Mouse (Mus musculus) kidney, adult 11 months (tissue): ENCODE data around the gene Atxn1.

ENCODE experiments used
- DNase-seq: peaks from one replicate; pipeline ENCODE4 v3.0.0; 2022

The Atxn1 gene

GRCm38 (mm10) chr13:45614762-45615161 lies 350.0 kb downstream of the Atxn1 start:
- DNase-seq: no peak

GRCm38 (mm10) chr13:45613346-45613745 lies 351.5 kb downstream of the Atxn1 start:
- DNase-seq: peak; percentile 20

GRCm38 (mm10) chr13:45611554-45611953 lies 353.3 kb downstream of the Atxn1 start:
- DNase-seq: no peak

GRCm38 (mm10) chr13:45609461-45609860 lies 355.3 kb downstream of the Atxn1 start:
- no peak for DNase-seq

- DNase-seq: no peak
Observed at GRCm38 (mm10) chr13:45608593-45608992, 356.2 kb downstream of the Atxn1 start.

GRCm38 (mm10) chr13:45607946-45608345 lies 356.9 kb downstream of the Atxn1 start:
- no peak for DNase-seq

- DNase-seq: peak; percentile 15
Observed at GRCm38 (mm10) chr13:45603636-45604035, 361.2 kb downstream of the Atxn1 start.

- no peak for DNase-seq
Observed at GRCm38 (mm10) chr13:45600443-45600842, 364.4 kb downstream of the Atxn1 start.

- no peak for DNase-seq
Observed at GRCm38 (mm10) chr13:45599831-45600230, 365.0 kb downstream of the Atxn1 start.

- no peak for DNase-seq
Observed at GRCm38 (mm10) chr13:45595416-45595815, 369.4 kb downstream of the Atxn1 start.

- no peak for DNase-seq
Observed at GRCm38 (mm10) chr13:45593914-45594313, 370.9 kb downstream of the Atxn1 start.

- no peak for DNase-seq
Observed at GRCm38 (mm10) chr13:45590898-45591297, 373.9 kb downstream of the Atxn1 start.

- no peak for DNase-seq
Observed at GRCm38 (mm10) chr13:45583061-45583460, 381.7 kb downstream of the Atxn1 start.

- DNase-seq: no peak
Observed at GRCm38 (mm10) chr13:45582294-45582693, 382.5 kb downstream of the Atxn1 start.

- no peak for DNase-seq
Observed at GRCm38 (mm10) chr13:45579751-45580150, 385.1 kb downstream of the Atxn1 start.

- peak; percentile 66 for DNase-seq
Observed at GRCm38 (mm10) chr13:45577784-45578183, 387.0 kb downstream of the Atxn1 start.

- DNase-seq: no peak
Observed at GRCm38 (mm10) chr13:45577366-45577765, 387.4 kb downstream of the Atxn1 start.

GRCm38 (mm10) chr13:45576185-45576584 lies 388.6 kb downstream of the Atxn1 start:
- peak; percentile 80 for DNase-seq

GRCm38 (mm10) chr13:45572768-45573167 lies 392.0 kb downstream of the Atxn1 start:
- DNase-seq: no peak

- DNase-seq: peak; percentile 76
Observed at GRCm38 (mm10) chr13:45571795-45572262, 393.0 kb downstream of the Atxn1 start.

- no peak for DNase-seq
Observed at GRCm38 (mm10) chr13:45569932-45570331, 394.9 kb downstream of the Atxn1 start.

GRCm38 (mm10) chr13:45564946-45565345 lies 399.9 kb downstream of the Atxn1 start:
- DNase-seq: no peak

- no peak for DNase-seq
Observed at GRCm38 (mm10) chr13:45562011-45562410, 402.8 kb downstream of the Atxn1 start.

- no peak for DNase-seq
Observed at GRCm38 (mm10) chr13:45560543-45560942, 404.3 kb downstream of the Atxn1 start.

- DNase-seq: no peak
Observed at GRCm38 (mm10) chr13:45559258-45559657, 405.6 kb downstream of the Atxn1 start.

GRCm38 (mm10) chr13:45558367-45558766 lies 406.4 kb downstream of the Atxn1 start:
- DNase-seq: no peak
